Mouse (Mus musculus) cerebellum, adult 9-11 months (tissue): ENCODE measurements around the gene Scfd2.

Experiments
- DNase-seq: peaks from one replicate; pipeline ENCODE4 v3.0.0; 2022

The Scfd2 gene

DNA sequence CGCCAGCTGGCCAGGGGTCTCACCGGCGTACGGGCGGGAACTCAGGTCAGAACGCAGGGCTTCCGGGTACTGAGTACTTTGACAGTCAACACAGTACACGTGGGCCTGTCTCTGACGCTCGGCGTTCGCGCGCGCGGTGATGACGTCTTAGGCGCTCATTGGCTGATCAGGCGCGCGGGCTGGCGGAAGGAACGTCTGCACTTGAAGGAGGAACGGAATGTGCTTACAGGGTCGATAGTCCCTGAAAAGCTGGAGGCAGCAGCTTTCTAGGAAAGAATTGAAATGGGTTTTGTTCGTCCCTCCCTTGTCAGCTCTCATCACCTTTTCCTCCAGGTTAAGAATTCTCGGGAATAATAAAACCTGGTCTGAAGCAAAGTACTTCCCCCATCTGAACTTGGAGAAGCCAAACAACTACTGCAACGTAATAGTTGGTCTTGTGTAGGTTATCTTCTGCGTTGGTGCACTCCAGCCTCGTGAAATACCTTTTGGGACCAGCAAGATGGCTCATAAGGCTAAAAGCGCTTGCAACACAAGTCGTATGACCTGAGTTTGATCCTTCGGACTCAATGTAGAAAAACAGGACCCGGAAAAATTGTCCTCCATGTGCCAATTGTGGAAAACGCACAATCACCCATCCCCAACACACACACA lies at the start of gene Scfd2:
TSS of gene Scfd2 (minus strand) at position 130 of the 651 bp plus-strand sequence.
- DNase-seq: peak; percentile 95

DNA sequence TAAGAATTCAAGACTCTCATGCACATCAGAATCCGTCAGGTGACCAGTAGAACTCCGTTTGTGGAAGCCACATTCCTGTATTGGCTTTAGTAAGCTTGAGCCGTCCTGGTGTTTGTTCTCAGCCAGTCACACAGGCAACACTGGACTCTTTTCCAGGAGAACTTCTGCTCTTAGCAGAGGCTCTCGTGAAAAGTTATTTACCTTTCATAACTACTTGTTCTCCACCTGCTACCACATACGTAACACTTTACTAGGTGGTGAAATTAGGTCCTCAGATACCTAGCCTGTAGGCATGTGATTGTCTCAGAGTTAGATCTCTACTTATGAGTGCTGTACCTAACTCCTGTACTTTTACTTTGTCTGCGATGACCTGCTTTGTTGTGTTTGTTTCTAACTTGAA lies 40.2 kb upstream of the Scfd2 start:
- DNase-seq: no peak

DNA sequence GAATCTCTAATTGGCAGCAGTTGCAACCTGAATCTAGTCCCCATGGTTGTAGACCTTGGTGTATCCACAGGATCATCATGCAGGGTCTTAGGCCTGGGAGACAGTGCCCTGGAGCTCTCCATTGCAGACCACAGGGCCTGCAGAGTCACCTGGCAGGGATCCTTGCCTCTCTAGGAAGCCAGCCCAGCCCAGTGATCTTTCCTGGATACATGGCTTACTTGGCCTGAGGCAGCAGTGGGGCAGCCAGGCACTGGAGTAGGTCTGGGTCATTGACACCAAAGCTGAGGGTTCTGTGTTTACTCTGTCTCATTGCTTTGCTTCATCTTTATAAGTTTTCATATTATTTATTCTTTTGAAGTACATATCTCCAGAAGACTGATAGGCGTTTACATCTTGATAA lies 29.6 kb upstream of the Scfd2 start:
- no peak for DNase-seq

DNA sequence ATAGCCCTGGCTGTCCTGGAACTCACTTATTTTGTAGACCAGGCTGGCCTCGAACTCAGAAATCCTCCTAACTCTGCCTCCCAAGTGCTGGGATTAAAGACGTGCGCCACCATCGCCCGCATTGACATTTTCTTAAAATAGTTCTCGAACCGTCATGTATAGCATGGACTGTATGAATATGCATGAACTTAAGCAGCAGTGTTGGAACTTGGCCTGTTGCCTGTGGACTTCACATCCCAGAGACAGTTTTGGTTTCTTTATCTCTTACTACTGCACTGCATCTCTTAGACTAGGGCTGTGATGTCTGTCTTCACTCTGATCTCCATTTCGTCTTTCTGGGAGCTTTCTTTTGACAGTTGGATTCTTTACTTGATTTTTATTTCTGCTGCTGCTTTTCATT lies 18.0 kb upstream of the Scfd2 start:
- DNase-seq: no peak

DNA sequence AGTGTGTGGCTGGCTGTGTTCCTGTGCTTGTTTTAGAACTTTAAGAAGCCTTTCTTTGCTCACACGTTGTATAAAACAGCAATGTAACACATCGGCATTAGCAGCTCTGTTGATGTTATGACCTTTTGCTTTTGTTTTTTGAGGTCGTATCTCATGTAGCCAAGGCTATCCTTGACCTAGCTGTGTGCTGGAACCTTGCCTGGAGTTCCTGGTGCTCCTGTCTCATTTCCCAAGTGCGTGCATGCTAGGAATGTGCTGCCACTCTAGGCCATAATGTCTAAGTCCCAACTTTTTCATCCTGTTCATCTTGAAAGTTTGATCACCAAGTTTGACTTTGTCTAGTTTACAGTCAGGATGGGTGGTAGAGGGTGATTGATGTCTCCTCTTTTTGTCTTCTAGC lies 14.0 kb upstream of the Scfd2 start:
- DNase-seq: no peak

DNA sequence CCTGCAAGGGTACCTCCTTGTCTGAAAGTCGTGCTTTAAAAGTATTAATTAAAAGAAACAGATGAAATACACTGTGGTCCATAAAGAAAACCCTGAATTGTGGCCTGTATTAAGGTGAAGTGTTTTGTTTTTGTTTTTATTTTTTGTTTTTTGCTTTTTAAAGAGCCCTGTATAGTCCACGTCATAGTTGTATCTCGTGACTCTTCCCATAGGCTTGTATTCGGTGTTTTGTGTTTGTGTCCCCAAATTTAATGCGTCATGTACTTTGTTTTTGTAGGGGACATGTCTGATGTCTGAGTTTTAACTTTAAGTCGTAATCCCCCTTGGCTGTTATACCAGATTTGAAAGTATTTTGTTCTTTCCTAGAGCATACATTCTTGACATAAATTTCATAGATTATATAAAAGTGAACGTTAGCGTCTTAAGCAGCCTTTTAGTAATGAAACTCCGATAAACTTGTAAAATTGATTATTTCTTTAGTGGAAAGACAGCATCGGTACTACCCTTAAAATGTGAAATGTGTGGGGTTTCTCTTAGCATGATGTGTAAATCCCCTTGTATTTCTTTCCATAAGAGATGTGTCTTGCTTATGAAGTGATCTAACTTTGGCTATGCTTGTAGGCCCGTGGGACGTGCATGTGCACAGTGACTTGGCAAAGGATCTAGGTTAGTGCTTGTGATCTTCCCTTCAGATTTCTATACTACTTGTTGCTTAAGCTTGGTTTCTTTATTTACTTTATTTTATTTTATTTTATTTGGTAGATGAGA lies 4.8 kb upstream of the Scfd2 start:
- no peak for DNase-seq

DNA sequence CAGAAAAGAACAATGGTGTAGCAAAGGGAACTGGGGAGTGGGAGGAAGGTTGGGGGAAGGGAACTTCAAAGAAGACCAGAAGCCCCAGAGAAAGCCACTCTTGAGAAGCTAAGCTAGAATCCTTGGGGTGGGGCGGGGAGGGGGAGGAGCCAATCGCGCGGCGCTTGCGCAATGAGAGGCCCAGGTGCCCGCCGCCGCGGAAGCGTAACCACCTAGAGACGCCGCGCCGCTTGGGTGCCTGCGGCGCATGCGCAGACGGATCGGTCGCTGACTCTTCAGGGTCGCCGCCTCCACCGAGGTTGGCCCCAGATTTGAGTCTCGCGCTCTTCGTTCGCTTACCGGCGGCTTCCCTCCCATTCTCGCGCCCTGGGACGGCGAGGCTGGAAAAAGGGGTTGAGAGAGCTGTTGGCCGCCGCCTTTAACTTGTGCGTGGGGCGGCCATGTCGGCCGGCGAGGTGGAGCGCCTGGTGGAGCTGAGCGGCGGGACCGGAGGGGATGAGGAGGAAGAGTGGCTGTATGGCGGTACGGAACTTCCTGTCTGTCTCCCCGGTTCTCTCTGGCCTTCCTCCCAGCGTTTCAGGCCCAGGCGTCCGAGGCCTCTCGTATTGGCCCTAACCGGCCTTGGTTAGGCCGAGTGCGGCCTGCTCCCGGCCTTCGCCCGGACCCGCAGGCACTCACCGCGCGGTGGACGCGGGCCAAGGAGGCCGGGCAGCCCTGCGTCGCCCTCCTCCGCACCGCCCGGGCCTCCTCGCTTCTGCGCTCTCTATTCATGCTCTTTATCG lies 3.9 kb upstream of the Scfd2 start, which contains the start of gene Fip1l1:
TSS of gene Fip1l1 (plus strand) at position 210 of the 782 bp plus-strand sequence.
- peak; percentile 91 for DNase-seq

DNA sequence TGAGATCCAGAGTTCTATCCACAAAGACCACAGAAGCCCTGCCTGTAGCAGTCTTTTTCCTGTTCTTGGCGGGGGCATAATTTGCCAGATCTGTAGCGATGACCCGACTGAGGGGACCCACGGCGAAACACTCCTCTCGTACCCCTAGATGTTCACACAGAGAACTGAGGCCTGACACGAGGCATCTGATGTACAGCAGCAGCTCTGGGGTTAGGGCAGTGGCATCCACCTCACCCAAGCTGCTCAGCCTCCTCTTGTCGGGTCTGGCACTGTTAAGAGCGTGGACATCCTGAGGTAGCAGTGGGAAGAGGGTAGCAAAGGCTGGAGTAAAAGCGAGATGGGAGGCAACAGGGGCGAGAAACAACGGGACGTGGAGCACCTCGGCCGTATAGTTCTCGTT lies 774 bp downstream of the Scfd2 start:
- DNase-seq: no peak

DNA sequence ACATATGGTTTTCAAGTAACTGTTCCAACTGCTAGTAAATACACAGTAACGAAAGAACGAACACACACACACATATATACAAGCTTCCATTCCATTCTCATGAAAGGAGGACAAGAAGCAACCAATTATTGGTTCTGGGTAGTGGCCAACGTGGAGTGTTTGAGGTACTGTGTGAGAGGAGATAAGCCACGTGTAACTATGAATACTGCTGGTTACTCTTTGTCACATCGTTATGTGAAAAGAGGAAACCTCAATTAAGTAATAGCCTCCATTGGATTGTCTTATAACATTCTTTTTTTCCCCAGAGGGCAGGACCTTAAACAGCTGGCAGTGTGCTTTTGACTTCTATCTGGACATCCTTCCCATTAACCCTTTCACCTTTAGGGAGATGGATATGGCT lies 4.5 kb downstream of the Scfd2 start:
- no peak for DNase-seq

DNA sequence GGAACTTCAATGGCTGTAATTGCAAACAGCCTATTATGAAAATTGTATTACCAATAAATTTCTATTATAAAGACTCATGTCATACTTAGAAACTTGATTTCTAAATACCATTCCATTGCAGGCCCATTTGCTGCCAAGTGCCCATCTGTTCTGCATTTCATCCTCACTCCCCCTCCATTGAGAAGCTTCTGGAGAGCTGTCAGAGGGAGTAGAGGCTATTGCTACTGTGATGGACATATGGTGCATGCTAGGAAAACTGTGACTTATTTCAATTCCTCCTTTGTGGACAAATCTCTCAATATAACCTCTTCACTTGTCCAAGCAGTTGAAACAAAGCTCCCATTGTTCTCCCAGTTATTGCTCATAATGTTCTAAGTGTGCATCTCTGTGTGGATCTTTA lies 19.9 kb downstream of the Scfd2 start:
- peak; percentile 66 for DNase-seq

DNA sequence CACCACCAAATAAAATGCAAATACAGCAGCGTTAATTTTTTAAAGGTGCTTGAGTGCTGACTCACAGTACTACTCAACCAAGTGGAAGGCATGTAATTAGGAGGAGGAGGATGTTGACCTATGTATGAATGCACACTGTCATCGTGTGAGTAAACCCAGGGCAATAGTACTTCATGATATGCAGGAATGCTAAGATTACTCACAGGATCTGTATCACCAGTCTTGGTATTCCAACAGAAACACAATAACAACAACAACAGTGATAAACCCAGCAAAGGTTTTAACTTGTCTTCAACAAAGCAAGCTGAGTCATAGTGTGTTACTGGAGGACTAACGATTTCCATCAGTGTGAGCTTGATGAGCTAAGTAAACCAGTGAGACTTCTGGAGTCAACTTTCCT lies 38.9 kb downstream of the Scfd2 start:
- DNase-seq: no peak

DNA sequence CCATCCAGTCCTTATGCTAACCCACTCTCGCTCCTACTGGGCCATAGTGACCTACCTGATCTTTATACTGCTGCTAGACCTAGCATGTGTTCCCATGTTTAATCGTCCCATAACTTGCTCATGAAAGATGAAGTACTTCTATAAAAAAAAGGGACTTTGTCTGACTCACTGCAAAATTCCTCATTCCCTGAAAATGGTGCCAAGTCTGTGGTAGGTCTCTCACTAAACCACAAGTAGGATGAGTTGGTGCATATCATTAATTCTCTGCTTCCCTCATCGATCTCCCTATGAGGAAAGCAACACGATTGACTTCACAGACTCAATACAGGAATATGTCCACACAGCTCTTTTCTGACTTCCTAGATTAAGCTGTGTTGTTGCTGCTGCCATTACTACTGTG lies 46.9 kb downstream of the Scfd2 start:
- DNase-seq: no peak

DNA sequence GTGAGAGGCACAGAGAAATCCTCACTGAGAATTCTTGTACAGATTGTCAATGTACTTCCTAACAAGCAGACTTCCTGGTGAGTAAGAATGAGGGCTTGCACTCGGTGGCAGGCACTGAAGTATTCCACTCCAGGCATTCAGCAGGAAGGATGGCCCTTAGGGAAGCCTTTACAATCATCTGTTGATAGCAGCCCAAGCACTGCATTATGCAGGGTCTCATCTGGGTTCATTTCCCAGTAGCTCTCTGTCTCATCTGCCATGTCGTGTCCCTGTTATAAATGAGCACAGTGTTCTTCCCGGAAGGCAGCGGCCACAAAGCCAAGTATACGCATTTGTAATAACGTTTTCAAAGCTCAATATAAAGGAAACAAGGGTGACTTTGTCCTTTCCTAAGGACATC lies 48.9 kb downstream of the Scfd2 start:
- no peak for DNase-seq

DNA sequence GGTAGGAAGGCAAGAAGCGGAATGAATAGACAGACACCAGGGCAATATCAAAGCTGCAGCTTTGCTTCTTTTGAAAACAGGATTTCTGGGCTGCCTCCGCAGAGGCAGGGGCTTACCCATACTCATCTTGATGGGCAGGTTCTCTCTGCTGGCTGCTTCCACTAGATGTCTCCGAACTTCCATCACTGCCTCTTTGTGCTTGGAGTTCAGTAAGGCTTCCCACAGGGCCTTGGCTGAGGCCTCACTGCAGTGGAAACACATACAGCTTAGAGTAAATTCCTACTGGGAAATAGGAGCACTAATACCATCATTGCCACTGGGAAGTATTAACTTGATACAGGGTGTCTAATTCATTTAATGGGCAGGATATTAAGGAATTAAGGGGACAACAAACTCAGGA lies 49.5 kb downstream of the Scfd2 start:
- DNase-seq: peak; percentile 5

DNA sequence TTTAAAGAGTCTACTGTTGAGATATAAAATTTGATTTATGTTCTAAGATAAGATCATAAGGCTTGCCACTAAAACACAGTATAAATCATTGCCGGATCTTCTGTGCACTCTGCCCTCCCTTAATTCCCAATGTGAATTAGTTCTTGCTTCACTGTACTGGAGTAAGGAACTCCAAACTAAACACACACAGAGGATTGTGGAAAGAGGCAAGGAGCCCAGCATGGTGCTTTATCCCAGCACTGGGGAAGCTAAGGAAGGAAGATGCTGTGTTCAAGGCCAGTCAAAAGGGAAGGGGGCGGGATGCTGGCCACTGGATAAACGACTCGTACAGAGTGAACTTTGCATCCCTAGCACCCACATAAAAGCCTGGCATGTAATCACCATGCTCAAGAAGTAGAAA lies 51.1 kb downstream of the Scfd2 start:
- DNase-seq: no peak

DNA sequence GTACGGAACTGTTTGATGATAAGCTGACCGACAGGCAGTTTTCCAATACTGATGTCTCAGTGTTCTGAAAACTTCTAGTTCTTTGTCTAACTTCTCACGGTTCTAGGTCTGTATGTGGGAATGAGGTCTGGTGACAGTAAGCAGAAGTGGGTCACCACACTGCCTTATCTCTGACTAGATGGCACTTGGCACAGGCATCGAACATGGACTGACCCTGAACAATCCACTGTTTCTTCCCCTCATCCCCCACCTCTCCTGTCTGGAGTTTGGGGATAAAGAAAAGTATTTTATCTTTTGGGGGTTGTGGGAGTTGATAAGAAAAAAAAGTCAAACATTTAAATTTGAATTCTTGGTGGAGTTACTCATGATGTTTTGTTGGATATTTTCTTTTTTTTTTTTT lies 51.6 kb downstream of the Scfd2 start:
- no peak for DNase-seq

DNA sequence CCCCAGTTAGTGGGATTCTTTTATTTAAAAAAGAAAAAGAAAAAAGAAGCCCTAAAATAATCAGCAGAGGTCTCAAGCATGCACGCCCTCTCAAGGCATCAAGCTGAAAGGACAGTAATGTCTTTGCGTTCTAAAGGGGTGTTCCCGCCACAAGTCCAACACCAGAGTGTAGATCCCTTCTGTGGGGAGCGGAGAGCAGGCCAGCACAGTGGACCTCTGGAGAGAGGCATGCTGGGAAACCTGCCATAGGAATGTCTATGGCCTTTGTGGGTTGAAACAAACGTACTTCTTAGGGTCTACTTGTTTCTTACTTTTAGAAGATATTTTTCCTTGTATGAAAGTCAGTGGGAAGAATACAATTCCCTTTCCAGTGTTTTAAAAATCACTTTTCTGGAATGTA lies 52.4 kb downstream of the Scfd2 start:
- no peak for DNase-seq

DNA sequence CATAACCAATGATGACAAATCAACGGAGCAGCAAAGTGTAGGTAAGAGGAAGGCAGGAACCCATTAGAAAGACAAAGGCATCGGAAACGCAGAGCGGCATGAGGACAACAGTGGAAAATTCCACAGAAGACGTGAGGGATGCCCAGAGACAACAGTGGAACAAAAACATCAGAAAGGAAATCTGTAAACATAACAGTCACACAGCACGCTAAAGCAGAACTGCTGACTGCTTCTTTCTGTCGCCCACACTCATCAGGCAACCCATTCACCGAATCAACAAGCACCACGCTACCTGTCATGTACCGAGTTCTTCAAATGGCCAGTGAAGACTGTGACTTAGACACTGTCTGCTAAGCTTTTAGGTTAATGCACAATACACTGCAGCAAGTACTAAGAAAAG lies 55.0 kb downstream of the Scfd2 start:
- DNase-seq: no peak

DNA sequence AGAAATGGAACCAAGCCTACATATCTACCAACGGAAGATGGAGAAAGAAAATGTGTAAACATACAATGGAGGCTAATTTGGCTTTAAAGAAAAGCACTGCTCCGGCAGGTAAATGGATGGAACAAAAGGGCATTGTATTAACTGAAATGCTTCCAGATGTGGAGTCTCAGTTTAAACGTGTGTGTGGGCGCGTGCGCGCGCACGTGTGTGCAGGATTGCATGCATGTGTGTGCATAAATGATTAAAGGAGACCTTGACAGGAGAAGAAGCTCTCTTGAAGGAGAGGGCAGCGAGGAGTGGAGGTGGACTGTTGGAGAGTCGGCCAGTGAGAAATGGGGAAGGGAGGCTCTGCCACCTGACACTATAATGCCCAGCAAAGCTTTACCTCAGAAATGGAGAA lies 58.4 kb downstream of the Scfd2 start:
- no peak for DNase-seq

DNA sequence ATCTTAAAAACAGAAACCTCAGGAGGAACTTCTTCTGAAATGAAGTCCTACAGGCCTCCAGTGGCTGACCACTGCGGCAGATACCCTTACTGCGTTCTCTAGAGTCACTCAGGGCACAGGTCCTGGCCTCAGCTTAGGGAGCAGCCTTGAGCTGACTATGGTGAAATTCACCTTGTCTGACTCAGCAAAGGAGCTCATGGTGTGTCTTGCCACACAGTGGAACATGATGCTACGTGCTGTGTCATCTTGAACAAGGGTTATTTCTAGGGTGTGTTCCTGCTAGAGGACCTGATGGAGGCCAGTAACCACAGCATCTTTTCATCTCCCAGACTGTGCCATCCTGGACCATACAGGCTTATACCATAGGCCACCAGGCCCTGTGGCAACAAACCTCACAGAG lies 60.7 kb downstream of the Scfd2 start:
- DNase-seq: no peak

DNA sequence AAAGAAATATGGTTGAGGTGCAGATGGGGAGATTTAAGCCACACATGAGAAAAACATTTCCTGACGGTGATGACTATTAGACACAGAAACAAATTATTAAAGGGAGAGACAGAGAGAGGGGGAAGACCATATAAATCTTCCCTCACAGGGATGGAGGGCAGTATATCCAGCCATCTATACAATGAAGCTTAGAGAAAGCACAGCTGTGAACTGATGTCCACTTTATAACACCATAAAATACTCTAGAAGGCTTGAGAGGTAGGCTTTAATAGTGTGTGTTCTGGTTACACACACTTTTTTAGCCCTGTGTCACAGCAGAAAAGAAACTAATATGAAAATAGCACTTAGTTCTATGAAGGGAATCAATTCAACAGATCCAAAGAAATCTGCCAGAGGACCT lies 61.9 kb downstream of the Scfd2 start:
- no peak for DNase-seq

DNA sequence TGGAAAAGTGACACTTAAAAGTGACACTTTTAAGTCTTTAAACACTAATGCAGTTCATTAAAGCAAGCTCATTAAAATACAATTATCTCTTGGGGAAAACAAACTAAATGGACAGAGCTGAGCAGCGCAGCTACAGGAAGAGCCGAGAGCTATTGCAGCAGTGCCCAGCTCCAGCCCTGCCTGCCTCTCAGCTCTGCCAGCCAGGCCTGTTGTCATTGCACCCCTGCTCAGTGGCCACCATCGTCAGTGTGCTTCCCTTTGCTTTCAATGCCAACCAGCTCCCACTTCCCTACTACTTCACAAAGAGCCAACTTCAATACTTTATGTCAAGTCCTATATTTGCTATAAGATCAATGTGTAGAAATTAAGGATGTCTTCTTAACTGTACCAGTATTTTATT lies 63.8 kb downstream of the Scfd2 start:
- DNase-seq: no peak

DNA sequence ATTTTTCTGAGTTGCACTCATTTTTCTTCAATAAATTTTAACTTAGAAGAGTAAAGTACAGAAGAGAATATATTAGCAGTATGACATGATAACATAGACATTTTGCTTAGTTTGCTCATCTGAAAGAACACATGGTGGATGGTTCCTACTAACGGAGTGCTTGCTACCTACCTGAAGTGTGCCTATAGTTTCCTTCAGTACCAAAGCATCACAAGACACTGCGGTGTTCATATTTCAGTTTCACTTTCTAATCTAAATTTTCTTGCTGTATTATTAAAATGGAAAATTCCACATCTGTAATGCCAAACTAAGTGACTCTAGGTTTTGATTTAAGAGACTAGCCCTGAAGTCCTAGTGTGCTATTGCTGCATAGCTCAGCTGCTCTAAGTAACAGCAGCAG lies 74.8 kb downstream of the Scfd2 start:
- DNase-seq: no peak
